Mouse (Mus musculus) WW6 (cell line): ENCODE data around the gene Pou6f1.
"Not testable (repeated sequence)": the region's sequence is repeated elsewhere in the genome, so short reads cannot be mapped to it uniquely, and the experiment has no call there.

Source experiments
- DNase-seq: peaks from one replicate; pipeline ENCODE4 v3.0.0-alpha.2; 2013; ENCODE audit warnings: low read depth, low spot score

Pou6f1 gene

GRCm38 (mm10) chr15:100619200-100619599 is 19.4 kb upstream of the Pou6f1 start:
- no peak for DNase-seq

- no peak for DNase-seq
Observed at GRCm38 (mm10) chr15:100616221-100616620, 16.4 kb upstream of the Pou6f1 start.

GRCm38 (mm10) chr15:100615825-100616220 is 16.0 kb upstream of the Pou6f1 start:
- DNase-seq, result peak; percentile 70

- DNase-seq, result peak; percentile 97
Observed at GRCm38 (mm10) chr15:100614996-100615824, 15.4 kb upstream of the Pou6f1 start, which contains the start of gene Dazap2. Dazap2 (plus strand) TSS chr15:100615349.

- DNase-seq, result no peak
Observed at GRCm38 (mm10) chr15:100614218-100614995, 14.6 kb upstream of the Pou6f1 start.

GRCm38 (mm10) chr15:100613584-100613983 is 13.8 kb upstream of the Pou6f1 start:
- DNase-seq, result peak; percentile 61

GRCm38 (mm10) chr15:100612432-100612831 is 12.6 kb upstream of the Pou6f1 start:
- DNase-seq, result no peak

GRCm38 (mm10) chr15:100611951-100612350 is 12.2 kb upstream of the Pou6f1 start:
- no peak for DNase-seq

GRCm38 (mm10) chr15:100606677-100607076 is 6.9 kb upstream of the Pou6f1 start:
- not testable (repeated sequence) for DNase-seq

- DNase-seq, result no peak
Observed at GRCm38 (mm10) chr15:100601669-100602068, 1.9 kb upstream of the Pou6f1 start.

GRCm38 (mm10) chr15:100600696-100601272 is 1.0 kb upstream of the Pou6f1 start:
- DNase-seq, result no peak

- DNase-seq, result no peak
Observed at GRCm38 (mm10) chr15:100600047-100600695, 387 bp upstream of the Pou6f1 start.

GRCm38 (mm10) chr15:100598883-100599275 is 905 bp downstream of the Pou6f1 start:
- DNase-seq, result no peak

- DNase-seq, result no peak
Observed at GRCm38 (mm10) chr15:100598287-100598882, 1.4 kb downstream of the Pou6f1 start.

GRCm38 (mm10) chr15:100592817-100593216 is 7.0 kb downstream of the Pou6f1 start:
- no peak for DNase-seq

GRCm38 (mm10) chr15:100590436-100590835 is 9.3 kb downstream of the Pou6f1 start:
- DNase-seq, result no peak

GRCm38 (mm10) chr15:100588297-100588696 is 11.5 kb downstream of the Pou6f1 start:
- no peak for DNase-seq

GRCm38 (mm10) chr15:100587166-100587565 is 12.6 kb downstream of the Pou6f1 start:
- no peak for DNase-seq

GRCm38 (mm10) chr15:100585931-100586330 is 13.9 kb downstream of the Pou6f1 start:
- no peak for DNase-seq

- no peak for DNase-seq
Observed at GRCm38 (mm10) chr15:100580108-100580507, 19.7 kb downstream of the Pou6f1 start.

GRCm38 (mm10) chr15:100577972-100578371 is 21.8 kb downstream of the Pou6f1 start:
- DNase-seq, result no peak
